Mouse (Mus musculus) frontal cortex, adult 2 months (tissue): ENCODE measurements at regions not wholly inside any gene's neighbourhood (a gene's known extent, or its start where the extent isn't known, plus 50 kb on each side); places are given as distances from the start of the nearest gene placed in this dataset.

ENCODE experiments used
- DNase-seq, 2 experiments: peaks; one replicate each; pipeline ENCODE4 v3.0.0; 2022; ENCODE audit warnings: low spot score in 1 of 2; ENCODE audit errors: extremely low spot score in 1 of 2

- peak; percentile 80 to 87 for DNase-seq
Observed at GRCm38 (mm10) chr12:6211266-6211665, 835.8 kb upstream of the Klhl29 start.

GRCm38 (mm10) chr12:6189232-6189631 is 813.8 kb upstream of the Klhl29 start:
- DNase-seq: no peak

- DNase-seq: peak in 1 of 2 experiments; percentile 43
Observed at GRCm38 (mm10) chr12:6168795-6169194, 793.3 kb upstream of the Klhl29 start.

GRCm38 (mm10) chr12:6154287-6154686 is 778.8 kb upstream of the Klhl29 start:
- no peak for DNase-seq

- DNase-seq: peak in 1 of 2 experiments; percentile 19
Observed at GRCm38 (mm10) chr12:6151476-6151875, 776.0 kb upstream of the Klhl29 start.

GRCm38 (mm10) chr12:6132451-6132850 is 757.0 kb upstream of the Klhl29 start:
- no peak for DNase-seq

GRCm38 (mm10) chr12:6119557-6119956 is 744.1 kb upstream of the Klhl29 start:
- no peak for DNase-seq

- peak in 1 of 2 experiments; percentile 7 for DNase-seq
Observed at GRCm38 (mm10) chr12:6115254-6115653, 739.8 kb upstream of the Klhl29 start.

- DNase-seq: no peak
Observed at GRCm38 (mm10) chr12:6097295-6097694, 721.8 kb upstream of the Klhl29 start.

- no peak for DNase-seq
Observed at GRCm38 (mm10) chr12:6087627-6088350, 712.3 kb upstream of the Klhl29 start.

- DNase-seq: no peak
Observed at GRCm38 (mm10) chr12:6087071-6087470, 711.6 kb upstream of the Klhl29 start.

- peak in 1 of 2 experiments; percentile 32 for DNase-seq
Observed at GRCm38 (mm10) chr12:6046866-6047689, 671.6 kb upstream of the Klhl29 start.

- no peak for DNase-seq
Observed at GRCm38 (mm10) chr12:6046110-6046509, 670.6 kb upstream of the Klhl29 start.

GRCm38 (mm10) chr12:6042326-6042725 is 666.8 kb upstream of the Klhl29 start:
- DNase-seq: no peak

- no peak for DNase-seq
Observed at GRCm38 (mm10) chr12:6024111-6024510, 648.6 kb upstream of the Klhl29 start.

- no peak for DNase-seq
Observed at GRCm38 (mm10) chr12:6022490-6022889, 647.0 kb upstream of the Klhl29 start.

- no peak for DNase-seq
Observed at GRCm38 (mm10) chr12:6000961-6001360, 625.5 kb upstream of the Klhl29 start.

GRCm38 (mm10) chr12:5997366-5997765 is 621.9 kb upstream of the Klhl29 start:
- DNase-seq: no peak

GRCm38 (mm10) chr12:5996672-5997071 is 621.2 kb upstream of the Klhl29 start:
- peak in 1 of 2 experiments; percentile 15 for DNase-seq

GRCm38 (mm10) chr12:5983937-5984610 is 608.6 kb upstream of the Klhl29 start:
- DNase-seq: peak in 1 of 2 experiments; percentile 39

- no peak for DNase-seq
Observed at GRCm38 (mm10) chr12:5982096-5982495, 606.6 kb upstream of the Klhl29 start.
